Mouse (Mus musculus): ENCODE results near the gene Trpd52l3. TPM values are rescaled to one million over a fixed set of nuclear protein-coding genes. Genes with fewer than 3 reads are reported as not detected.

Trpd52l3 gene
- total and polyA plus RNA-seq, 3 experiments = not detected

GRCm38 (mm10) chr19:29955454-29955853 is 48.1 kb upstream of the Trpd52l3 start:
- H3K79me2 ChIP-seq (replicated peaks; ENCODE audit: control insufficient read depth, extremely low read depth, insufficient read depth, poor library complexity, severe bottlenecking) = no peaks in the 10 kb centered on the region
- no peak overlapping the region for H3K4me3 ChIP-seq (replicated peaks in 1 of 3; ENCODE audit: low read depth in 2 of 3, low read length in 2 of 3, poor library complexity in 1 of 3)
- H3K4me2 ChIP-seq (ENCODE audit: insufficient read depth, low read depth, poor library complexity, severe bottlenecking) = no peak overlapping the region
- H3K27me3 ChIP-seq (replicated peaks) = no peaks in the 10 kb centered on the region
- in situ Hi-C loops (cut with MboI; ENCODE audit: low pct_ligation_motif_present, low pct_unique_long_range_greater_than_20kb, low sequenced_read_pairs) = no loop called here
- H3K9ac ChIP-seq (ENCODE audit: insufficient read depth, low read depth) = no peak overlapping the region
- H3K27ac ChIP-seq (ENCODE audit: insufficient read depth, low read depth) = no peak overlapping the region
- DNase-seq (ENCODE audit: extremely low read depth) = no peak
- H3K9me3 ChIP-seq (replicated peaks; ENCODE audit: low read length) = no peaks in the 10 kb centered on the region
- dilution Hi-C loops (cut with MboI; ENCODE audit: extremely low pct_ligation_motif_present, extremely low pct_unique_long_range_greater_than_20kb, low sequenced_read_pairs) = no loop called here
- H3K36me3 ChIP-seq (replicated peaks in 1 of 2; ENCODE audit: control insufficient read depth in 1 of 2, insufficient read depth in 1 of 2, low read length in 1 of 2) = no peaks in the 10 kb centered on the region
- peaks cover 3 to 16% of the 10 kb centered on the region in 2 experiments; a peak in 2 of 4 replicates for H3K4me1 ChIP-seq (ENCODE audit: control insufficient read depth in 1 of 2, insufficient read depth in 2 of 2)
- TF ChIP-seq MXI1 (IDR thresholded peaks at IDR 0.05; ENCODE audit: low read depth, low read length) (no peak), MAZ (IDR thresholded peaks at IDR 0.05; ENCODE audit: low read depth, low read length) (no peak), CHD2 (IDR thresholded peaks at IDR 0.05; ENCODE audit: low read length) (no peak), POLR2AphosphoS2 (IDR thresholded peaks at IDR 0.05; ENCODE audit: low read depth, low read length) (no peak), BHLHE40 (IDR thresholded peaks at IDR 0.05; ENCODE audit: low read depth, low read length) (no peak), ELF1 (IDR thresholded peaks at IDR 0.05; ENCODE audit: low read depth, low read length) (no peak), NELFE (IDR thresholded peaks at IDR 0.05; ENCODE audit: low read depth, low read length) (no peak), UBTF (IDR thresholded peaks at IDR 0.05; ENCODE audit: low read depth, low read length) (no peak), TCF12 (IDR thresholded peaks at IDR 0.05; ENCODE audit: low read depth, low read length) (no peak), ETS1 (conservative IDR thresholded peaks at IDR 0.05; ENCODE audit: low read depth, low read length) (no peak), IRF4 (IDR thresholded peaks at IDR 0.05; ENCODE audit: low read depth, low read length) (no peak), MYC (IDR thresholded peaks at IDR 0.05; ENCODE audit: low read depth, low read length) (no peak)

- Histone ChIP-seq H3K4me1 (ENCODE audit: control insufficient read depth in 1 of 2, insufficient read depth in 2 of 2) (peaks cover 0 to 4% of the 10 kb centered on the region in 2 experiments; a peak in 1 of 4 replicates), H3K4me3 (replicated peaks in 1 of 3; ENCODE audit: low read depth in 2 of 3, low read length in 2 of 3, poor library complexity in 1 of 3) (no peak overlapping the region), H3K36me3 (replicated peaks in 1 of 2; ENCODE audit: control insufficient read depth in 1 of 2, insufficient read depth in 1 of 2, low read length in 1 of 2) (no peaks in the 10 kb centered on the region), H3K27ac (ENCODE audit: insufficient read depth, low read depth) (no peak overlapping the region), H3K79me2 (replicated peaks; ENCODE audit: control insufficient read depth, extremely low read depth, insufficient read depth, poor library complexity, severe bottlenecking) (no peaks in the 10 kb centered on the region), H3K9ac (ENCODE audit: insufficient read depth, low read depth) (no peak overlapping the region), H3K27me3 (replicated peaks) (no peaks in the 10 kb centered on the region), H3K4me2 (ENCODE audit: insufficient read depth, low read depth, poor library complexity, severe bottlenecking) (no peak overlapping the region), H3K9me3 (replicated peaks; ENCODE audit: low read length) (no peaks in the 10 kb centered on the region)
- in situ Hi-C loops (cut with MboI; ENCODE audit: low pct_ligation_motif_present, low pct_unique_long_range_greater_than_20kb, low sequenced_read_pairs) (no loop called here), dilution Hi-C loops (cut with MboI; ENCODE audit: extremely low pct_ligation_motif_present, extremely low pct_unique_long_range_greater_than_20kb, low sequenced_read_pairs) (no loop called here)
- TF ChIP-seq MYC (IDR thresholded peaks at IDR 0.05; ENCODE audit: low read depth, low read length) = no peak
- TF ChIP-seq RCOR1 (conservative IDR thresholded peaks at IDR 0.05; ENCODE audit: low read depth, low read length) = no peak
- TF ChIP-seq KAT2A (IDR thresholded peaks at IDR 0.05; ENCODE audit: insufficient replicate concordance, low read length) = no peak
- TF ChIP-seq ZNF384 (IDR thresholded peaks at IDR 0.05; ENCODE audit: low read depth, low read length) = no peak
- TF ChIP-seq MAZ (IDR thresholded peaks at IDR 0.05; ENCODE audit: low read depth, low read length) = no peak
- DNase-seq (ENCODE audit: extremely low read depth) = no peak
Measured at GRCm38 (mm10) chr19:29960906-29961305, 42.7 kb upstream of the Trpd52l3 start.
